Mouse (Mus musculus): Measurements from ENCODE around the gene Nelfcd. TPM values are rescaled to one million over a fixed set of nuclear protein-coding genes. Genes with fewer than 3 reads are reported as not detected.

The Nelfcd gene
- polyA plus RNA-seq, 1 experiment from 2014 or later, result 78.1 TPM

GRCm38 (mm10) chr2:174450353-174450752, 34.7 kb downstream of the Nelfcd start, which contains the start of gene Tubb1:
Tubb1 (plus strand) TSS chr2:174450695.
- no peak within 1 kb of the TSS for H3K9ac ChIP-seq (ENCODE audit: low read length)
- H3K27ac ChIP-seq (ENCODE audit: low read length), result no peak within 1 kb of the TSS
- no peaks in the 10 kb centered on the region for H3K4me1 ChIP-seq (ENCODE audit: control insufficient read depth, insufficient read depth, low read length)
- no peaks in the 10 kb centered on the region for H3K27me3 ChIP-seq (ENCODE audit: control insufficient read depth, insufficient read depth, low read length)
- ATAC-seq (replicated peaks; ENCODE audit: extremely low read depth, insufficient read depth, low FRiP score), result no peak
- H3K36me3 ChIP-seq (ENCODE audit: control insufficient read depth, insufficient read depth), result no peaks in the 10 kb centered on the region
- H3K4me2 ChIP-seq (ENCODE audit: low read depth, low read length), result no peak within 1 kb of the TSS
- no peaks in the 10 kb centered on the region for H3K9me3 ChIP-seq (replicated peaks; ENCODE audit: control insufficient read depth, low read length)
- 65% methylated on average over 4 of the region's 4 CpGs for WGBS
- H3K4me3 ChIP-seq (ENCODE audit: low read length), result no peak within 1 kb of the TSS

DNA sequence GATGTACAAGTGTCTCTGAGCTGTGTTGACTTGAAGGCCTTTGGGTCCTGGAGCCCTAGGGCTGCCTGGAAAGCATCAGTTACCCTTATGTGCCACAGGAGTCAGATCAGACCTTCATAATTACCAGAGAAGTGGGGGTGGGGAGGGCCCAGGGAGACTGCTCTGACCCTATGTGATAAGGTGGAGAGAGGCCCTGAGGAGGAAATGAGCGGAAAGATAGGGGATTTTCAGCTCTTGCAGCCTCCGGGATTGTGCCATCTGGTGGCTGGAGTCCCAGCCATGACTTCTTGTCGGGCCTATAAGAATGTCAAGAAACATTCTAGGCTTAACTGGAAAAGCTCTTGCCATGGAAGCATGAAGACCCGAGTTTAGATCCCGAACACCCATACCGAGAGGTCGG, 38.1 kb downstream of the Nelfcd start:
- no peaks in the 10 kb centered on the region for H3K9me3 ChIP-seq (replicated peaks; ENCODE audit: control insufficient read depth, low read length)
- no peak overlapping the region for H3K4me2 ChIP-seq (ENCODE audit: low read depth, low read length)
- no peaks in the 10 kb centered on the region for H3K27me3 ChIP-seq (ENCODE audit: control insufficient read depth, insufficient read depth, low read length)
- H3K27ac ChIP-seq (ENCODE audit: low read length), result no peak overlapping the region
- no peak overlapping the region for H3K4me3 ChIP-seq (ENCODE audit: low read length)
- no peak for ATAC-seq (replicated peaks; ENCODE audit: extremely low read depth, insufficient read depth, low FRiP score)
- no peaks in the 10 kb centered on the region for H3K4me1 ChIP-seq (ENCODE audit: control insufficient read depth, insufficient read depth, low read length)
- no peak overlapping the region for H3K9ac ChIP-seq (ENCODE audit: low read length)
- H3K36me3 ChIP-seq (ENCODE audit: control insufficient read depth, insufficient read depth), result no peaks in the 10 kb centered on the region
- WGBS, result 52% methylated on average over 7 of the region's 7 CpGs

- no peak overlapping the region for H3K4me3 ChIP-seq (ENCODE audit: low read length)
- H3K9me3 ChIP-seq (replicated peaks; ENCODE audit: control insufficient read depth, low read length), result no peaks in the 10 kb centered on the region
- H3K27me3 ChIP-seq (ENCODE audit: control insufficient read depth, insufficient read depth, low read length), result no peaks in the 10 kb centered on the region
- H3K9ac ChIP-seq (ENCODE audit: low read length), result no peak overlapping the region
- H3K36me3 ChIP-seq (ENCODE audit: control insufficient read depth, insufficient read depth), result peaks cover 24% of the 10 kb centered on the region
- WGBS, result 69% methylated on average over 2 of the region's 2 CpGs
- no peak overlapping the region for H3K27ac ChIP-seq (ENCODE audit: low read length)
- ATAC-seq (replicated peaks; ENCODE audit: extremely low read depth, insufficient read depth, low FRiP score), result no peak
- H3K4me2 ChIP-seq (ENCODE audit: low read depth, low read length), result no peak overlapping the region
- peaks cover 6% of the 10 kb centered on the region for H3K4me1 ChIP-seq (ENCODE audit: control insufficient read depth, insufficient read depth, low read length)
Observed at GRCm38 (mm10) chr2:174459365-174459764, 43.8 kb downstream of the Nelfcd start.

DNA sequence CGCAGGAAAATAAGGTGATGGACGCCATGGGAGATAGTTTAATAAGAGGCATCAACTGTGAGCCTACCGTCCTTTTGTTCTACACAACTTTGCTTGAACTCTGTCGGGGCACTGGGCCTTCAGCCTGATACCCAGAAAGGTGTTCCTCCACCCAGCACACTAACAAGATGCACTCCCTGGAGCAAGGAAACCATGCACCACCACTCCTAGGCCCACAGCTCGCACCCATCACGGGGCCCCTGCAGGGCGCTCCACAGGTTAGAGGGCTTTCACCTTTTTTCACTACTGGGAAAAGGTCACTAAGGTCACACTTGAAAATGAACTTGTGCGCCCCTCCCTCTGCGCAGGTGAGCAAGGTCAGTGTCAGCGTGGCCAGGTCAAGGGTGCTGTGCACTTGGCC, 47.8 kb downstream of the Nelfcd start:
- Histone ChIP-seq H3K27ac (ENCODE audit: low read length) (peak overlapping the region; percentile 86), H3K36me3 (ENCODE audit: control insufficient read depth, insufficient read depth) (peaks cover 48% of the 10 kb centered on the region)
- 28% methylated on average over 10 of the region's 10 CpGs for WGBS

DNA sequence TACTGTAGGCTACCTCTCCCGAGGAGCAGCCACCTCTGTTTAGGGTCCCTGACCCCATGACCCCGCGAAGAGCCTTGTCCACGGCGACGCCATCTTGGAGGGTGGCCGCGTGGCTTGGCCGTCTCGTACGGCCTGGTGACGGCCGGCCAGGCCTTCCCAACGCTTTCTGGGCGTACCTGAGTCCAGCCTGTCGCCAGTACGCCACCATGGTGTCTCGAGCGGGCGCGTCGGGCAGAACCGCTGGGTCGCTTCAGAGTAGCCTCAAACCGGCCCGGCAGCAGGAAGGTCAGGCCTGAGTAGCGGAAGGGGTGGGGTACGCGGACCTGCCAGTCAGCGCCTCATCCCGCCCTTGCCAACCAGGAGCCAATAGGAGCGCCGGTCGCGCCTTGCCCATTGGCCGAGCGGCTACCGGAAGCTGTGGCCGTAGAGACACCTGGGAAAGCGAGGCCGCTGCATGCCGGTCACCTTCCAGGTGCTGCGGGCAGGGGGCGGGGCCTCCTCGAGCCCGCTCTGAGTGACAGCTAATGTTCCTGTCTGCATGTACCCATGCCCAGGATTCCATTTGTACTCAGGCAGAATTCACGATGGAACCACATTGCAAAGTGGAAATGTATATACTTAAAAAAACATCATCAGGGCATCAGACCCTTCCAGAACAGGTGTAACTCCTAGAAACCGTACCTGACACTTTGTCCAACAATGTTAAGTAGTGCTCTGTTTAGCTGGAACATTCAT, 48.4 kb downstream of the Nelfcd start, which contains the start of gene Atp5e:
Gene Atp5e, minus strand, starts transcription at position 317 of the 735 bp plus-strand sequence.
- WGBS, result 2% methylated on average over 48 of the region's 48 CpGs
- H3K4me3 ChIP-seq (ENCODE audit: low read length), result peak within 1 kb of the TSS; percentile 90
- peak within 1 kb of the TSS; percentile 95 for H3K9ac ChIP-seq (ENCODE audit: low read length)
- H3K27ac ChIP-seq (ENCODE audit: low read length), result peak within 1 kb of the TSS; percentile 86
- peaks cover 7% of the 10 kb centered on the region for H3K4me1 ChIP-seq (ENCODE audit: control insufficient read depth, insufficient read depth, low read length)
- peak within 1 kb of the TSS; percentile 99 for H3K4me2 ChIP-seq (ENCODE audit: low read depth, low read length)
- H3K36me3 ChIP-seq (ENCODE audit: control insufficient read depth, insufficient read depth), result peaks cover 52% of the 10 kb centered on the region
- peak; percentile 100 for ATAC-seq (replicated peaks; ENCODE audit: extremely low read depth, insufficient read depth, low FRiP score)
- H3K27me3 ChIP-seq (ENCODE audit: control insufficient read depth, insufficient read depth, low read length), result no peaks in the 10 kb centered on the region
- H3K9me3 ChIP-seq (replicated peaks; ENCODE audit: control insufficient read depth, low read length), result no peaks in the 10 kb centered on the region

More for the DNA sequence above, 47.8 kb downstream of the Nelfcd start:
- ATAC-seq (replicated peaks; ENCODE audit: extremely low read depth, insufficient read depth, low FRiP score), result no peak; the same call in 1 of the 2 replicates
- H3K9ac ChIP-seq (ENCODE audit: low read length), result peak overlapping the region; percentile 95
- H3K4me1 ChIP-seq (ENCODE audit: control insufficient read depth, insufficient read depth, low read length), result peaks cover 7% of the 10 kb centered on the region
- peak overlapping the region; percentile 90 for H3K4me3 ChIP-seq (ENCODE audit: low read length)
- H3K4me2 ChIP-seq (ENCODE audit: low read depth, low read length), result peak overlapping the region; percentile 99
- no peaks in the 10 kb centered on the region for H3K9me3 ChIP-seq (replicated peaks; ENCODE audit: control insufficient read depth, low read length)
- H3K27me3 ChIP-seq (ENCODE audit: control insufficient read depth, insufficient read depth, low read length), result no peaks in the 10 kb centered on the region

DNA sequence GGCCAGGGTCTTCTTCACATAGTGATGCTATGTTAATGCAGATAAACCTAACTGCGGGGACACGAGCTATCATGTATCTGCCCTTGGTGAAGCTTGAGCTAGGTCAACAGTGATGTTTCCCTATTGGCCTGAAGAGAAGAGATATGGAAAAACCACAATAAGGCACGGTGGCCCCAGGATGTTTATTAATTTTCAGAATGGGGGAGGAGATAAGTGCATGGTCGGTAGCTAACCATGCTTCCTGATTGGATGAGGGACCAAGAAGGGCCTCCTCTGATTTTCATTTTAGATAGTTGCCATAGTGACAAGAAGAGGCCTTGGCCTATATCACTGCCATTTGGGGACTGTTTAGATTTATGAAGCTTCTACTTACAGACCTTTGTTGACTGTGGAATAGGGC, 54.7 kb downstream of the Nelfcd start:
- no peaks in the 10 kb centered on the region for H3K27me3 ChIP-seq (ENCODE audit: control insufficient read depth, insufficient read depth, low read length)
- no peak overlapping the region for H3K4me3 ChIP-seq (ENCODE audit: low read length)
- H3K4me2 ChIP-seq (ENCODE audit: low read depth, low read length), result no peak overlapping the region
- H3K4me1 ChIP-seq (ENCODE audit: control insufficient read depth, insufficient read depth, low read length), result peaks cover 28% of the 10 kb centered on the region
- ATAC-seq (replicated peaks; ENCODE audit: extremely low read depth, insufficient read depth, low FRiP score), result no peak
- H3K36me3 ChIP-seq (ENCODE audit: control insufficient read depth, insufficient read depth), result peaks cover 47% of the 10 kb centered on the region
- WGBS, result 70% methylated on average over 4 of the region's 4 CpGs
- H3K9me3 ChIP-seq (replicated peaks; ENCODE audit: control insufficient read depth, low read length), result no peaks in the 10 kb centered on the region
- no peak overlapping the region for H3K27ac ChIP-seq (ENCODE audit: low read length)
- H3K9ac ChIP-seq (ENCODE audit: low read length), result no peak overlapping the region

DNA sequence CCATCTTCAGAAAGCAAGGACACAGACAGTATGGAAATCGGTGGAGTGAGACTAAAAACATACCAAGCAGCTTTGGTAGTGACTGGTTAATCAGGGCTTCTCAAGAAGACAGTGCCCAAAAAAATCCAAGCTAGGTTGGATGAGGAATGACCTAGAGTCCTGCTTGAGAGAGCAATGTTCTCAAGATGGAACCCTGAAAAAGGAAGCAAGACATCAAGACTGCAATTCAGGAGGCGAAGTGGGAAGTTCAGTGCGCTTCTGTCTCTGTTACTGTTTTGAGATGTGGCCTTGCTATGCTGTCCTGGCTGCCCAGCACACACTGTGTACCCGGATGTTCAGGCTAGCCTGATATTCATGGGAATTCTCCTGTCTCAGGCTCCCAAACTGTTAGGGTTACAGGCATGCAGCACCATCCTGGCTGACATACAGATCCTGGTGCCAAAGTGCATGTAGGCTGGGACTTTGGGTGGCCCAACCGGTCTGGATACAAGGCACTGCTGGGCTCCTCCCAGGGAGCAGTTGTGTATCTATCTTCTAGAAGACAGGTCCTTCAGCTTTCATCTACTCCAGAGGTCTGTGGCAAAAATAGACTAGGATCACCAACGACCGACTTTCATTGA, 55.3 kb downstream of the Nelfcd start:
- ATAC-seq (replicated peaks; ENCODE audit: extremely low read depth, insufficient read depth, low FRiP score), result no peak
- no peak overlapping the region for H3K9ac ChIP-seq (ENCODE audit: low read length)
- peaks cover 41% of the 10 kb centered on the region for H3K36me3 ChIP-seq (ENCODE audit: control insufficient read depth, insufficient read depth)
- H3K9me3 ChIP-seq (replicated peaks; ENCODE audit: control insufficient read depth, low read length), result no peaks in the 10 kb centered on the region
- H3K4me2 ChIP-seq (ENCODE audit: low read depth, low read length), result no peak overlapping the region
- WGBS, result 77% methylated on average over 7 of the region's 7 CpGs
- 0 out of 2 replicates have a peak overlapping the region, but pooled peaks have one; percentile 7 for H3K27ac ChIP-seq (ENCODE audit: low read length)
- H3K4me3 ChIP-seq (ENCODE audit: low read length), result no peak overlapping the region
- no peaks in the 10 kb centered on the region for H3K27me3 ChIP-seq (ENCODE audit: control insufficient read depth, insufficient read depth, low read length)
- H3K4me1 ChIP-seq (ENCODE audit: control insufficient read depth, insufficient read depth, low read length), result peaks cover 28% of the 10 kb centered on the region

GRCm38 (mm10) chr2:174472407-174472806, 56.8 kb downstream of the Nelfcd start:
- peak overlapping the region; percentile 90 for H3K9ac ChIP-seq (ENCODE audit: low read length)
- ATAC-seq (replicated peaks; ENCODE audit: extremely low read depth, insufficient read depth, low FRiP score), result peak; percentile 19; the same call in 1 of the 2 replicates

More at GRCm38 (mm10) chr2:174472407-174472806, 56.8 kb downstream of the Nelfcd start:
- H3K9me3 ChIP-seq (replicated peaks; ENCODE audit: control insufficient read depth, low read length), result no peaks in the 10 kb centered on the region
- peaks cover 28% of the 10 kb centered on the region for H3K4me1 ChIP-seq (ENCODE audit: control insufficient read depth, insufficient read depth, low read length)
- peaks cover 29% of the 10 kb centered on the region for H3K36me3 ChIP-seq (ENCODE audit: control insufficient read depth, insufficient read depth)
- H3K4me2 ChIP-seq (ENCODE audit: low read depth, low read length), result peak overlapping the region; percentile 91
- no peaks in the 10 kb centered on the region for H3K27me3 ChIP-seq (ENCODE audit: control insufficient read depth, insufficient read depth, low read length)
- peak overlapping the region; percentile 89 for H3K4me3 ChIP-seq (ENCODE audit: low read length)
- peak overlapping the region; percentile 78 for H3K27ac ChIP-seq (ENCODE audit: low read length)
- WGBS, result 6% methylated on average over 30 of the region's 30 CpGs
